Mouse (Mus musculus) brain, embryonic 14.5 days (tissue): ENCODE data around the gene Bub1b. TPM values are rescaled to one million over a fixed set of nuclear protein-coding genes. Genes with fewer than 3 reads are reported as not detected.
A peak's percentile ranks its signal among the peaks of the same experiment; 100 is the strongest.

ENCODE experiments used
- DNase-seq: peaks from one replicate; pipeline ENCODE4 v3.0.0-alpha.2; 2011; ENCODE audit warnings: low read depth
- CTCF ChIP-seq: fragments of 200-500 bp; IDR thresholded peaks from 2 replicates; pipeline ENCODE4 v1.5.1; 2012; ENCODE audit warnings: inconsistent platforms, mild to moderate bottlenecking, moderate library complexity, borderline replicate concordance; ENCODE audit not compliant: insufficient read depth, insufficient read length; ENCODE audit errors: extremely low read depth
- POLR2A ChIP-seq: fragments of 200-500 bp; IDR thresholded peaks from 2 replicates; pipeline ENCODE4 v1.6.1; 2012; ENCODE audit warnings: mild to moderate bottlenecking, inconsistent platforms, borderline replicate concordance; ENCODE audit not compliant: poor library complexity, insufficient read depth, insufficient read length, severe bottlenecking; ENCODE audit errors: extremely low read depth
- polyA plus RNA-seq: library from polyadenylated mRNA; depleted of rRNA; stranded (reverse); fragments of >200 nt; gene quantifications from 2 replicates; pipeline ENCODE4 v1.2.3, GENCODE M21; 2012

The Bub1b gene
- polyA plus RNA-seq, 1 experiment: 18.9 TPM

DNA sequence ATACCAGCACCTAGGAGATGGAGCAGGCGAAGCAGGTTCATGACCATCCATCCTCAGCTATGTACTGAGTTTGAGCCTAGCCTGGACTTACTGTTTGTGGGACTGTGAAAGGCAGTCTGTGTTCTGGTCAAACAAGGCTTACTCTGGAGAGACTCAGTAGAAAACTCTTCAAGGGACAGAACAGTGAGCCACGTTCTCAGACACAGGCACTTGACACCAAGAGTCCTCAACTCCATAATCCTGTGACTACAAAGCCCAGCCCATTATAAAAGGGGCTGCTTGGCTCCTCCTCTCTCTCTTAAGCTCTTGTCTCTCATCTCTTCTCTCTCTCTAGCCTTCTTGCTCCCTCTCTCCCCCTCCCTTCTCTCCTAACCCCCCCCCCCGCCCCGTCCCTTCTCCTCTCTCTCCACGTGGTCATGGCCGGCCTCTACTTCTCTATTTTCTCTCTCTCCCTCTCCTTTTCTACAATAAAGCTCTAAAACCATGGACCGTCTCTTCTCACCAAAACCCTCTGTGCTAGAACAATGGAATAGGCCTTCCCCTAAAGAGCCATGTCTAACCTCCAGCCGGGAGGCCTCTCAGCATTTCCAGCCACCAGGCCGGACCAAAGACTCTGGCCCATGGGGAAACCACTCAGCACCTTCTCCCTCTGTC is 25.7 kb upstream of the Bub1b start:
- no peak for DNase-seq
- TF ChIP-seq CTCF (no peak), POLR2A (no peak)

DNA sequence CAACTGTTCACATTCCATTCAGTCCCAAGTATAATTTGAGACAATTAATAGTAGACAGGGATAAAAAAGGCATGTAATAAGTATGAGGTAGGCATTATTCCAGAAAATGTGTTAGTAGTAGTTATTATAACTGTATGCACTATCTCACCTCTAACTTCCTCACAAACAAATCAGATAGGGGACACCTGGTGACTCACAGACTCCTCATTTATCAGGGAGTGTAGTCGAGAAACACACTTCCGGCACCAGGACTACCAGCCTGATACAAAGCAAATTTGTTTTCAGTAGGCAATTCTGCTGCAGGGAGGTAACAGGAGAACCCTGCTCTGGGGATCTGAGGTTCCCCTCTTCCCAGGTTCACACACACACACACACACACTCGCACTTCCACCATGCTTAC is 24.9 kb upstream of the Bub1b start:
- no peak for DNase-seq
- TF ChIP-seq CTCF (no peak), POLR2A (no peak)

- DNase-seq: no peak
- TF ChIP-seq POLR2A: no peak
- TF ChIP-seq CTCF: no peak
Measured at GRCm38 (mm10) chr2:118586013-118586412, 12.0 kb upstream of the Bub1b start.

GRCm38 (mm10) chr2:118587686-118588085 is 10.3 kb upstream of the Bub1b start:
- TF ChIP-seq CTCF (no peak), POLR2A (no peak)

DNA sequence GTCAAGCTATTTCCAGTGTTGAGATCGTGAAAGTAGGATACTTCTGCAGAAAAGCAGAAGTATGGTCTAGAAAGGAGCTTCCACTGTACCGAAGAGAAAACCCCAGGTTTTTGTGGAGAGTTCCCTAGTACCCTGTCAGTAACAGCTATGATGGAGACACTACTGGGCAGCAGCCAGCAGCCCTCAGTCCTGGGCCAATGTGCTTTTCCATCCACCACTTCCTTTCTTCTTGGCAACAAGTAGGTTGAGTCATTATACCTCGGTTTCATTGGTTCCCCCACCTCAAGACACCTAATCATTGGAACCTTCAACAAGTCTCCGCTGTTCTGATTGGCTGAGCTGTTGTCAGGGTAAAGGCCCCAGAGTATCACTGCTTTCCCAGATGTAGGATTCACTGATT is 6.9 kb upstream of the Bub1b start:
- TF ChIP-seq CTCF (no peak), POLR2A (no peak)
- no peak for DNase-seq

More at GRCm38 (mm10) chr2:118587686-118588085, 10.3 kb upstream of the Bub1b start:
- DNase-seq: no peak

DNA sequence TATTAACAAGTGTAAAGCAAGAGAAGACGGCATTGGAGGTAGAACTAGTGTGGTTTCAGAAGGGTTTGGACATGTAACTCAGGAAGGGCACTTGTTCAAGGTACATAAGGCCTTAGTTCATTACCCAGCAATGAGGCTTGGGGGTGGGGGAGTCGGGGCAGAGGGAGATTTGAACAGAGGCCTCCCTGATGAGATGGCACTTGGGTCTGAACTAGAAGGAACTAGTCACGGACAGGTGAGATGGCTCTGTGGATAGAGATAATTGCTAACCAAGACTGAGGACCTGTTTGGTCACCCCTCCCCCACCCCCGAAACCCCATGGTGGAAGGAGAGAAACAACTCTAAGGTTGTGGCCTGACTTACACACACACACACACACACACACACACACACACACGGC is 1.1 kb downstream of the Bub1b start:
- no peak for TF ChIP-seq POLR2A
- TF ChIP-seq CTCF: no peak
- peak; percentile 12 for DNase-seq

DNA sequence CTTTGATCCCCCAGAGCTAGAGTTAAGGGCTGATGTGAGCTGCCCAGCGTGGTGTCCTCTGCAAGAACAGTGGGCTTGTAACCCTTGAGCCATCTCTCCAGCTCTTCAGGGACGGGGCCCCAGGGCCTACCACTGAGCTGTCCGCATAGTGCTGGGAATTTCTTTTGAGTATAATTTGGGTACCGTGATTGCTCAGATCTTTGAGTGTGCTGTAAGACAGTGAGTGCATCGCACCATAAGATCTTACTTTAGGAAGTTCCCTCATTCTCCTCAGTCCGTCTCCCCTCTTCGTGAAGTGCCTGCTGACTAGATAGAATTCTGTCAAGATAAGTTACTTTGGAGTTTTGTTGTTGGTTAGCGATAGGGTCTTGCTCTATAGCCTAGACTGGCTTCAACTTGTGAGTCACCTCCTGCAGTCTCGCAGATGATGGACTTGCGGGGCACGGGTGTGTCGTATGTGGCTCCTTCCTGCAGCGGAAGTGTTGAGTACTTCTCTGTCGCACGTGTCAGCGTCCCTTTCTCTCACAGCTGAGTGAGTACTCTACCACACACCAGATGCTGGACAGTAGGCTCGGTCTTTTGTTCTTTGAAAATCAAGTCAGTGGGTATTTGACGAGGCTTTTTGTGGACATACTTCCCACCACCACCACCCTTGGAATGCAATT is 3.7 kb downstream of the Bub1b start:
- no peak for DNase-seq

DNA sequence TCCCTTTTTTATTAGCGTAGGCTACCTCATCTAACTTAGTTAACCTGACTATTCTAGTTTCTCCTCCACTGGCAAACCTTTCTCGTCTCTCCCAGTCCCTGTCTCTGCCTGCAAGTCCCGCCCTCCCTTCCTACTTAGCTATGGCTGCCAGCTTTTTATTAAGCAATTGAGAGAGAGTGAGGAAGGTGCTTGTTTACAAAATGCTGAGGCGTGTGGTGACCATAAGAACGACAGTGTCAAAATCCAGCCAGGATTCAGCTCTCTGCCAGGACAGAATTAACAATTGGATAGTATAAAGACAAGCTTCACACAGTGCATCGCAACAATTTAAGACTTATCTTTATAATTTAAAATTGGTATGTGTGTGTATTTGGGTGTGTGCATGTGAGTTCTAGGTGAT is 6.1 kb downstream of the Bub1b start:
- DNase-seq: no peak
- TF ChIP-seq POLR2A (no peak), CTCF (no peak)

More for the DNA sequence above, 3.7 kb downstream of the Bub1b start:
- TF ChIP-seq CTCF (no peak), POLR2A (no peak)

DNA sequence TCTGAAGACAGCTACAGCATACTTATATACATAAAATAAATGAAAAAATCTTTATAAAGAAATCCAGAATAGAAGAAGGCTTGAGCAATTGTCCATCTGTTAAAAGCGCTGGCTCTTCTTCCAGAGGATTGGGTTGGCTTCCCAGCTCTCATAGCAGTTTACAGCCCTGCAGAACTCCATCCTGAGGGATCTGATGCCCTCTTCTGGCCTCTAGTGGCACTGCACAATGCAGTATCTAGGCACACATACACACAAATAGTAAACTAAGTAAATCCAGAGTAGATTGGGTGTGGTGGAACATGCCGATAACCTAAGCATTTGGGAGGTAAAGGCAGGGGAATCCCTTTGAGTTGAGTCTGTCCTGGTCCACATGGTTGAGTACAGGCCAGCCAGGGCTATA is 8.0 kb downstream of the Bub1b start:
- peak; percentile 61; the same call in 1 of the 2 replicates for TF ChIP-seq CTCF
- TF ChIP-seq POLR2A: no peak
- peak; percentile 46 for DNase-seq

GRCm38 (mm10) chr2:118606976-118607375 is 9.0 kb downstream of the Bub1b start:
- TF ChIP-seq POLR2A (no peak), CTCF (no peak)

DNA sequence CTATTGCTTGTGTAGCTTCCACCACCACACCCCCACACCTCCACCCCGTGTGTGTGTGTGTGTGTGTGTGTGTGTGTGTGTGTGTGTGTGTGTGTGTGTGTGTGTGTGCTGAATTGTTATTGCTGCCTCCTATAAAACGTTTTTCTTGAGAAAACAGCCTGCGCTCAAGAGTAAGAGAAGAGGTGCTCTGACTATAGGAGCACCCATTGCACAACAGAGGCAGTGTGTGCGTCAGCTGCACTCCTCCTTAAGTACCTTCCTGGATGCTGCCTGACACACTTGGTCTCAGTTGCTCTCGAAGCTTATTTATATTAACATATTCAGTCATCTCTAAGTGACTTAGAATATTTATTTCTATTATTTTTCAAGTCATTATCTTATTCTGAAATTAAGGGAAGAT is 20.0 kb downstream of the Bub1b start:
- no peak for DNase-seq
- TF ChIP-seq POLR2A (no peak), CTCF (no peak)

More at GRCm38 (mm10) chr2:118606976-118607375, 9.0 kb downstream of the Bub1b start:
- DNase-seq: no peak

GRCm38 (mm10) chr2:118620101-118620500 is 22.1 kb downstream of the Bub1b start:
- no peak for TF ChIP-seq CTCF
- no peak for TF ChIP-seq POLR2A
- no peak for DNase-seq
